Mouse (Mus musculus) CH12.LX (cell line): ENCODE data around the gene Jmjd8. TPM values are rescaled to one million over a fixed set of nuclear protein-coding genes. Genes with fewer than 3 reads are reported as not detected.

ENCODE experiments used
- DNase-seq: peaks from one replicate; pipeline ENCODE4 v3.0.0-alpha.2; 2013; ENCODE audit errors: extremely low read depth
- H3K27ac ChIP-seq: 2 replicates; pipeline ENCODE4 v1.5.1; 2012; ENCODE audit warnings: low read depth, mild to moderate bottlenecking, control low read depth, moderate library complexity; ENCODE audit not compliant: insufficient read depth
- H3K27me3 ChIP-seq: replicated peaks from 2 replicates; pipeline ENCODE3; 2012; ENCODE audit warnings: inconsistent platforms
- H3K36me3 ChIP-seq, 2 experiments: replicated peaks in 1 of 2; 2 replicates each; pipeline versions ENCODE3 to v1.6.1; 2012; ENCODE audit warnings: inconsistent platforms in 1 of 2, low read length in 1 of 2, mild to moderate bottlenecking in 1 of 2, mixed read lengths in 1 of 2, moderate library complexity in 1 of 2; ENCODE audit not compliant: control insufficient read depth in 1 of 2, insufficient read depth in 1 of 2
- H3K4me1 ChIP-seq, 2 experiments: 2 replicates each; pipeline ENCODE4 v1.6.1; 2012; ENCODE audit warnings: inconsistent platforms in 1 of 2, moderate library complexity in 1 of 2; ENCODE audit not compliant: insufficient read depth in 2 of 2, control insufficient read depth in 1 of 2
- H3K4me2 ChIP-seq: 2 replicates; pipeline ENCODE4 v1.6.1; 2012; ENCODE audit warnings: low read depth, mild to moderate bottlenecking, control low read depth; ENCODE audit not compliant: poor library complexity, insufficient read depth, severe bottlenecking
- H3K4me3 ChIP-seq, 3 experiments: fragments of 150-350 bp in 1 of 3; sonication (generic) in 1 of 3; replicated peaks in 1 of 3; 2 replicates each; pipeline versions ENCODE3 to v1.5.1; 2011 to 2012; ENCODE audit warnings: low read depth in 2 of 3, low read length in 2 of 3, mild to moderate bottlenecking in 2 of 3, moderate library complexity in 2 of 3, control low read depth in 1 of 3, improper control_type of control experiment in 1 of 3, inconsistent platforms in 1 of 3, mixed read lengths in 1 of 3; ENCODE audit not compliant: poor library complexity in 1 of 3
- H3K79me2 ChIP-seq: replicated peaks from 2 replicates; pipeline ENCODE4 v1.6.1; 2012; ENCODE audit warnings: mild to moderate bottlenecking, moderate library complexity; ENCODE audit not compliant: control insufficient read depth, poor library complexity, insufficient read depth, severe bottlenecking; ENCODE audit errors: extremely low read depth
- H3K9ac ChIP-seq: 2 replicates; pipeline ENCODE4 v1.6.1; 2012; ENCODE audit warnings: low read depth, mild to moderate bottlenecking, control low read depth, moderate library complexity; ENCODE audit not compliant: insufficient read depth
- H3K9me3 ChIP-seq: replicated peaks from 2 replicates; pipeline ENCODE3; 2012; ENCODE audit warnings: low read length, inconsistent platforms, mixed read lengths
- BHLHE40 ChIP-seq: IDR thresholded peaks from 2 replicates; pipeline ENCODE4 v1.6.1; 2011; ENCODE audit warnings: mild to moderate bottlenecking, low read depth, low read length, improper control_type of control experiment
- CHD1 ChIP-seq: IDR thresholded peaks from 2 replicates; pipeline ENCODE4 v1.6.1; 2012; ENCODE audit warnings: low read depth, low read length, improper control_type of control experiment, inconsistent platforms
- CHD2 ChIP-seq: IDR thresholded peaks from 2 replicates; pipeline ENCODE4 v1.6.1; 2011; ENCODE audit warnings: low read length, improper control_type of control experiment
- CTCF ChIP-seq, 2 experiments: IDR thresholded peaks in 1 of 2; conservative IDR thresholded peaks in 1 of 2; 2 replicates each; pipeline ENCODE4 v1.5.1; 2011 to 2012; ENCODE audit warnings: low read depth in 2 of 2, low read length in 2 of 2, improper control_type of control experiment in 1 of 2, inconsistent platforms in 1 of 2, mild to moderate bottlenecking in 1 of 2, moderate library complexity in 1 of 2
- E2F4 ChIP-seq: IDR thresholded peaks from 2 replicates; pipeline ENCODE4 v1.6.1; 2011; ENCODE audit warnings: low read depth, low read length, improper control_type of control experiment; ENCODE audit not compliant: insufficient replicate concordance
- ELF1 ChIP-seq: IDR thresholded peaks from 2 replicates; pipeline ENCODE4 v1.6.1; 2014; ENCODE audit warnings: low read depth, mild to moderate bottlenecking, inconsistent platforms, low read length, improper control_type of control experiment
- EP300 ChIP-seq: IDR thresholded peaks from 2 replicates; pipeline ENCODE4 v1.6.1; 2011; ENCODE audit warnings: low read length, improper control_type of control experiment
- ETS1 ChIP-seq: conservative IDR thresholded peaks from 2 replicates; pipeline ENCODE4 v1.6.1; 2012; ENCODE audit warnings: low read depth, mild to moderate bottlenecking, inconsistent platforms, low read length, improper control_type of control experiment, moderate library complexity
- GABPA ChIP-seq: IDR thresholded peaks from 2 replicates; pipeline ENCODE4 v1.6.1; 2012; ENCODE audit warnings: low read depth, low read length, improper control_type of control experiment, inconsistent platforms; ENCODE audit not compliant: insufficient replicate concordance
- HCFC1 ChIP-seq: IDR thresholded peaks from 2 replicates; pipeline ENCODE4 v1.6.1; 2012; ENCODE audit warnings: low read depth, mild to moderate bottlenecking, inconsistent platforms, low read length, improper control_type of control experiment
- IRF4 ChIP-seq: IDR thresholded peaks from 2 replicates; pipeline ENCODE4 v1.6.1; 2014; ENCODE audit warnings: low read depth, mild to moderate bottlenecking, inconsistent platforms, low read length, improper control_type of control experiment
- JUN ChIP-seq: IDR thresholded peaks from 2 replicates; pipeline ENCODE4 v1.6.1; 2011; ENCODE audit warnings: low read depth, mild to moderate bottlenecking, low read length, improper control_type of control experiment, moderate library complexity; ENCODE audit not compliant: insufficient read depth
- JUND ChIP-seq: conservative IDR thresholded peaks from 2 replicates; pipeline ENCODE4 v1.6.1; 2011; ENCODE audit warnings: low read depth, low read length, improper control_type of control experiment
- KAT2A ChIP-seq: IDR thresholded peaks from 2 replicates; pipeline ENCODE4 v1.6.1; 2012; ENCODE audit warnings: low read length, improper control_type of control experiment, inconsistent platforms; ENCODE audit not compliant: insufficient replicate concordance
- MAFK ChIP-seq: IDR thresholded peaks from 2 replicates; pipeline ENCODE4 v1.6.1; 2011; ENCODE audit warnings: low read length, improper control_type of control experiment; ENCODE audit not compliant: insufficient replicate concordance
- MAX ChIP-seq: IDR thresholded peaks from 2 replicates; pipeline ENCODE4 v1.6.1; 2011; ENCODE audit warnings: low read length, improper control_type of control experiment
- MAZ ChIP-seq: IDR thresholded peaks from 2 replicates; pipeline ENCODE4 v1.6.1; 2012; ENCODE audit warnings: low read depth, mild to moderate bottlenecking, inconsistent platforms, low read length, improper control_type of control experiment, moderate library complexity
- MEF2A ChIP-seq: IDR thresholded peaks from 2 replicates; pipeline ENCODE4 v1.6.1; 2014; ENCODE audit warnings: low read depth, mild to moderate bottlenecking, inconsistent platforms, low read length, improper control_type of control experiment, borderline replicate concordance
- MXI1 ChIP-seq: IDR thresholded peaks from 2 replicates; pipeline ENCODE4 v1.6.1; 2011; ENCODE audit warnings: mild to moderate bottlenecking, low read depth, low read length, improper control_type of control experiment
- MYC ChIP-seq: IDR thresholded peaks from 2 replicates; pipeline ENCODE4 v1.6.1; 2011; ENCODE audit warnings: low read depth, mild to moderate bottlenecking, improper control_type of control experiment, low read length
- NELFE ChIP-seq: IDR thresholded peaks from 2 replicates; pipeline ENCODE4 v1.6.1; 2011; ENCODE audit warnings: low read depth, low read length, improper control_type of control experiment
- NRF1 ChIP-seq: IDR thresholded peaks from 2 replicates; pipeline ENCODE4 v1.6.1; 2014; ENCODE audit warnings: low read depth, mild to moderate bottlenecking, inconsistent platforms, low read length, improper control_type of control experiment, moderate library complexity
- PAX5 ChIP-seq: IDR thresholded peaks from 2 replicates; pipeline ENCODE4 v1.6.1; 2012; ENCODE audit warnings: low read length, inconsistent platforms, mixed read lengths
- POLR2A ChIP-seq: IDR thresholded peaks from 2 replicates; pipeline ENCODE4 v1.6.1; 2011; ENCODE audit warnings: low read depth, mild to moderate bottlenecking, improper control_type of control experiment, low read length
- POLR2AphosphoS2 ChIP-seq: IDR thresholded peaks from 2 replicates; pipeline ENCODE4 v1.6.1; 2011; ENCODE audit warnings: low read depth, low read length, improper control_type of control experiment
- RAD21 ChIP-seq: IDR thresholded peaks from 2 replicates; pipeline ENCODE4 v1.6.1; 2011; ENCODE audit warnings: low read depth, mild to moderate bottlenecking, low read length, improper control_type of control experiment, moderate library complexity
- RCOR1 ChIP-seq: conservative IDR thresholded peaks from 2 replicates; pipeline ENCODE4 v1.6.1; 2012; ENCODE audit warnings: low read depth, mild to moderate bottlenecking, inconsistent platforms, low read length, improper control_type of control experiment
- SIN3A ChIP-seq: IDR thresholded peaks from 2 replicates; pipeline ENCODE4 v1.6.1; 2012; ENCODE audit warnings: low read length, improper control_type of control experiment, inconsistent platforms
- SMC3 ChIP-seq: IDR thresholded peaks from 2 replicates; pipeline ENCODE4 v1.6.1; 2011; ENCODE audit warnings: low read depth, low read length, improper control_type of control experiment
- TBP ChIP-seq: conservative IDR thresholded peaks from 2 replicates; pipeline ENCODE4 v1.6.1; 2011; ENCODE audit warnings: low read depth, low read length, improper control_type of control experiment
- TCF12 ChIP-seq: IDR thresholded peaks from 2 replicates; pipeline ENCODE4 v1.6.1; 2014; ENCODE audit warnings: low read depth, mild to moderate bottlenecking, inconsistent platforms, low read length, improper control_type of control experiment
- UBTF ChIP-seq: IDR thresholded peaks from 2 replicates; pipeline ENCODE4 v1.6.1; 2012; ENCODE audit warnings: low read depth, mild to moderate bottlenecking, inconsistent platforms, low read length, improper control_type of control experiment, moderate library complexity
- USF1 ChIP-seq: IDR thresholded peaks from 2 replicates; pipeline ENCODE4 v1.6.1; 2014; ENCODE audit warnings: low read depth, mild to moderate bottlenecking, inconsistent platforms, low read length, improper control_type of control experiment
- USF2 ChIP-seq: conservative IDR thresholded peaks from 2 replicates; pipeline ENCODE4 v1.6.1; 2011; ENCODE audit warnings: low read depth, low read length, improper control_type of control experiment
- ZC3H11A ChIP-seq: IDR thresholded peaks from 2 replicates; pipeline ENCODE4 v1.6.1; 2012; ENCODE audit warnings: low read depth, mild to moderate bottlenecking, inconsistent platforms, low read length, improper control_type of control experiment
- ZKSCAN1 ChIP-seq: IDR thresholded peaks from 2 replicates; pipeline ENCODE4 v1.6.1; 2012; ENCODE audit warnings: low read depth, inconsistent platforms, low read length, improper control_type of control experiment, borderline replicate concordance
- ZMIZ1 ChIP-seq: IDR thresholded peaks from 2 replicates; pipeline ENCODE4 v1.6.1; 2012; ENCODE audit warnings: low read depth, mild to moderate bottlenecking, inconsistent platforms, low read length, improper control_type of control experiment
- ZNF384 ChIP-seq: IDR thresholded peaks from 2 replicates; pipeline ENCODE4 v1.6.1; 2012; ENCODE audit warnings: low read depth, low read length, improper control_type of control experiment, inconsistent platforms
- dilution Hi-C: fragments of 300-500 bp; cut with MboI; formaldehyde crosslinking; loops from 2 replicates; pipeline ENCODE4 v1.14.3; 2020; ENCODE audit warnings: low sequenced_read_pairs; ENCODE audit not compliant: extremely low pct_unique_long_range_greater_than_20kb, extremely low pct_ligation_motif_present
- in situ Hi-C: fragments of 300-500 bp; cut with MboI; formaldehyde crosslinking; loops from 3 replicates; pipeline ENCODE4 v1.14.3; 2019; ENCODE audit warnings: low sequenced_read_pairs, low pct_ligation_motif_present, low pct_unique_long_range_greater_than_20kb, mixed read lengths
- polyA plus RNA-seq: library from polyadenylated mRNA; unstranded; fragments of >175 nt; gene quantifications from 2 replicates; pipeline ENCODE4 v1.2.1, GENCODE M21; 2012; ENCODE audit warnings: low read depth; ENCODE audit not compliant: insufficient read length
- total RNA-seq, 2 experiments: library from RNA; depleted of rRNA; stranded (reverse); fragments of 300-350 nt in 1 of 2; fragments of >200 nt in 1 of 2; gene quantifications; 2 replicates each; pipeline ENCODE4 v1.2.3; 2012 to 2014

Jmjd8 gene
- total and polyA plus RNA-seq, 3 experiments = 4.8 to 8.3 (median 7.7) TPM

GRCm38 (mm10) chr17:25791843-25792527 is 36.7 kb upstream of the Jmjd8 start:
- H3K4me3 ChIP-seq = peak overlapping the region; percentile 67 to 83 (median 76)
- peak; percentile 84 for DNase-seq
- no peaks in the 10 kb centered on the region for H3K27me3 ChIP-seq
- TF ChIP-seq ETS1 (no peak), NRF1 (peak; percentile 46), TCF12 (peak; percentile 86), CHD1 (no peak), RAD21 (no peak), BHLHE40 (no peak), POLR2AphosphoS2 (0 out of 2 replicates have a peak, but pooled peaks have one; percentile 36), GABPA (peak; percentile 24; the same call in 1 of the 2 replicates), NELFE (0 out of 2 replicates have a peak, but pooled peaks have one; percentile 76), USF2 (no peak; the same call in 1 of the 2 replicates), MEF2A (peak; percentile 60; the same call in 1 of the 2 replicates), MAZ (peak; percentile 74; the same call in 1 of the 2 replicates), E2F4 (no peak), ELF1 (peak; percentile 77), POLR2A (peak; percentile 79), MAX (peak; percentile 55; the same call in 1 of the 2 replicates), KAT2A (peak; percentile 83; the same call in 1 of the 2 replicates), MAFK (no peak), USF1 (no peak), ZNF384 (no peak), JUN (no peak), CTCF (conservative IDR thresholded peaks at IDR 0.05 in 1 of 2, IDR thresholded peaks at IDR 0.05 in 1 of 2; ENCODE audit: low read depth in 2 of 2, low read length in 2 of 2) (no peak), SMC3 (no peak), CHD2 (peak; percentile 81), IRF4 (peak; percentile 79), ZMIZ1 (peak; percentile 85), TBP (peak; percentile 63; the same call in 1 of the 2 replicates), ZKSCAN1 (peak; percentile 20; the same call in 1 of the 2 replicates), JUND (no peak), ZC3H11A (no peak), SIN3A (peak; percentile 94; the same call in 1 of the 2 replicates), HCFC1 (peak; percentile 92), UBTF (peak; percentile 23; the same call in 1 of the 2 replicates), MYC (0 out of 2 replicates have a peak, but pooled peaks have one; percentile 12), EP300 (no peak), MXI1 (peak; percentile 83), PAX5 (no peak), RCOR1 (peak; percentile 84)
- peak overlapping the region; percentile 42 for H3K9ac ChIP-seq
- dilution Hi-C loops (no loop called here), in situ Hi-C loops (loop anchor here (10.0 kb wide), 1 partner anchor 57 kb away; the partner anchor contains the start of gene Mslnl)
- H3K4me2 ChIP-seq = peak overlapping the region; percentile 71; the same call in 1 of the 2 replicates
- 0 out of 2 replicates have a peak, but pooled peaks cover 3% of the 10 kb centered on the region for H3K79me2 ChIP-seq
- H3K27ac ChIP-seq = peak overlapping the region; percentile 67
- no peaks in the 10 kb centered on the region for H3K9me3 ChIP-seq
- H3K4me1 ChIP-seq = peaks cover 14 to 29% of the 10 kb centered on the region in 2 experiments
- peaks cover 17 to 44% of the 10 kb centered on the region in 2 experiments for H3K36me3 ChIP-seq
